Mouse (Mus musculus): Measurements from ENCODE around the gene Unc45b.
A peak's percentile ranks its signal among the peaks of the same experiment; 100 is the strongest.

Gene Unc45b

DNA sequence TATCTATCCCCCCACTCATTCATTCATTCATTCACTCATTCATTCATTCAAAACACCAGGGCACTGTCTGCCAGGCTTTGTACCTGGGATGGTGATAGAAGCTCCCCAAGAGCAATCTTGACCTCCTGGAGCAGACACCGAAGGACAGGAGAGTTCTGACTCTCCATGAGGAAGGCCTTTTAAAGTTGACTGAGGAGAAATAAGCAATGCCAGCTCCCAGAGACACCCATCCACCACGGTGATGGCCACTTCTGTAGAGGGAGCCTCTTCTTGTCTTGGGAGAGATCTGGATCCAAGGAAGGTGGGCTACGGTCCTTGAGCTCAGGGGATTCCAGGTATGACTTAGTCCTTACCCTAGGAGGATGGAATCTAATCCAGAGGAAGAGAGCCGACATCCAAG is at the start of gene Unc45b:
Unc45b (plus strand) TSS at position 301 of the 400 bp plus-strand sequence.
- no peak for DNase-seq (ENCODE audit: low read depth, low spot score)

DNA sequence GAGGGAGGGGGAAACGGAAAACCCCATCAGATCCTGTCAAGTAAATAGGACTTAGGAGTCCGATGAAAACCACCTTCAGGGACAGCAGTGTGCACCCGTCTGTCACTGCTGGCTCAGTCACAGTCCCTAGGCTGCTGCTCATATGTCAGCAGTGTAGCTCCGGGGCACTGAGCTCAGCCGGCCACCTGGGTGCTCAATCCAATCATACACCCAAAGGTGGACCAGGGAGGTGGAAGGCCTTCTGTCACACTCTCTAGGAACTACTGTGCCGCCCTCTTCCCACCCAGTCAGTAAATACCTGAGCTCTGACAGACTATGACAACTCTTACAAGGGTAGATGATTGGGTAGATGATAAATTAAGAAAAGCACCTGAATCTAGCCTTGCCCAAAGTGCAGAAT is 49.6 kb upstream of the Unc45b start:
- no peak for DNase-seq (ENCODE audit: low read depth, low spot score)

DNA sequence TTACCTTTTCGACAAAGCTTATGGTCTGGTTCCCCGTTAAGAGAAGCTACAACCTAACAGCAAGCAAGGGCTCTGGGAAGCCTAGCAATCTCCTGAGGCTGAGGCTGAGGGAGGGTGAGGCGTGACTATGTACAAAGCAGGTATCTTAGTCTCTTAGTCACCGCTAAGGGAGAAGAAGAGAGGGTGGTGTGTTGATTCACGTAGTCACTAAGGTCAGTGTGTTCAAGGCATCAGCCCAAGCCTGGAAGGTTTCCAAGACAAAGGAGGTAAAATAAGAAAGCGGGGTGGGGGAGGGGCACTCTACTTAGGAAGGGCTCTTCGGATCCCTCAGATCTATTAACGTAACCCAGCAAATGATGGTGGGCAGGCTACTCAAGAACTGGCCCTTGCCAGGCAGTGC is 48.8 kb upstream of the Unc45b start:
- DNase-seq (ENCODE audit: low read depth, low spot score): no peak

DNA sequence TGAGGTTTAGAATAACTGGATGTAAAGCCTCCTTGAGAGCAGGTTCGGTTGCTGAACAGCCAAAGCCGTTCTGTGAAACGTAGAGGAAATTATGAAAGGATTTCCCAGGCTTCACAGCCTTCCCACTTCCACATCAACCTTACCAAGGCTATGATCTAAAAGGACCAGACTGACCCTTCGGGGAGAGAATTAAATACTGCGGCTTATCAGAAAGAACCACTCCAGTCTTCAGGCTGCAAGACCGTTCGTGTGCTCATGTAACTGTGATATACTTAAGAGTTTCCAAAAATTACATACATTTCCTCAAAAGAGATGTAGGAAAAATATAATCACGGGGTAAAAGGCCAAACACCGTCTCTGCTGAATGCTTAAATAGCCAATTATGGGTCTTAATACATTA is 47.7 kb upstream of the Unc45b start:
- DNase-seq (ENCODE audit: low read depth, low spot score): no peak

DNA sequence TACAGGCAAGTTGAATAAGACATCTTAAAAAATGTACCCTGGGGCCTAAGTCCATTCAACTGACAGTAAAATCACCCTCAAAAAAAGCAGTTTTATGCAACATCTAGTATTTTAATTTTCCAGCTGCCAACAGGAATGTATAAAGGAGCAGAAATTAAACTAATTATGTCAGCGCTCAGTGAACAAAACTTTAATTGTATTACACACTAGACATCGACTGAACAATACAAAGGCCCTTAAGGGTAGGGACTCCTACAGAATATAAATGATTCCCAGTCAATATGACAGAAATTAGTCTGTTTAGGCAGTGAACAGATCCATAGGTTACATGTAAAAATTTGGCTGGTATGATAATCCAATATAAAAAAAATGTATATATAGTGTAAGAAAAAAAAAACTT is 47.3 kb upstream of the Unc45b start:
- no peak for DNase-seq (ENCODE audit: low read depth, low spot score)

DNA sequence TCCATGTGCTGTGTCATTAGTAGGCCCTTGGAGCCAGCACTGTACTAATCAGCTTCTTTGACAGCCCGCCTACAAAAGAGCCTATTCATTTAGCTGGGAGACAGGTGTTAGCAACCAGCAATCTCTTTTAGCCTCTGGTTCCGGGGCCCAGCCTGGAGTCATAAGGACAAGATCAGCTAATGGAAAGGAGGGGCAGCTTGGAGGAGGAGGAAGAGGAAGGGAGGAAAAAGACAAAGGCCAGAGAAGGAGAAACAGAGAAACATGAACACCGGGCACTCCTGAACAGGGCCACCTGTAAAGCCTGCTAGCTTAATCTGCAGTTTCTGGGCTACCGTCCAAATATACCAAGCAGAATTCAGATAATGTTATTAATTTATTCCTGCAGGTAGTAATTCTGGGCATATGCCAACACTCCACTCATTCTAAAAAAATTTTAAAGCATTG is 46.8 kb upstream of the Unc45b start:
- DNase-seq (ENCODE audit: low read depth, low spot score): no peak

DNA sequence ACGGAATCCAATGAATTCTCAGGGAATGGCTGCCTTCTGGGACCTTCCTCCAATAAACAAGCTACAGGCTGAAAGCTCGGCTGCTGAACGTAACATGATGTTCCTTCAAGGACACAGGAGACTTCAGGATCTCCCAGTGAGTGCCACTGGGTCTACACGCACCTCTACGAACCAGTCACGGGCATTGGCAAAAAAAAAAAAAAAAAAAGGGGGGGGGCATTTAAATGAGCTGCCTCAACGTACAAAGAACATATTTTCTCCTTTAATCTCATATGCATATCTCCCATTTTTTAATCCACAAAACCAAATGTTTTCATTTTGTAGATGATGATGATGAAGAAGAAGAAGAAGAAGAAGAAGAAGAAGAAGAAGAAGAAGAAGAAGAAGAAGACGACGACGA is 44.4 kb upstream of the Unc45b start:
- DNase-seq (ENCODE audit: low read depth, low spot score): no peak

DNA sequence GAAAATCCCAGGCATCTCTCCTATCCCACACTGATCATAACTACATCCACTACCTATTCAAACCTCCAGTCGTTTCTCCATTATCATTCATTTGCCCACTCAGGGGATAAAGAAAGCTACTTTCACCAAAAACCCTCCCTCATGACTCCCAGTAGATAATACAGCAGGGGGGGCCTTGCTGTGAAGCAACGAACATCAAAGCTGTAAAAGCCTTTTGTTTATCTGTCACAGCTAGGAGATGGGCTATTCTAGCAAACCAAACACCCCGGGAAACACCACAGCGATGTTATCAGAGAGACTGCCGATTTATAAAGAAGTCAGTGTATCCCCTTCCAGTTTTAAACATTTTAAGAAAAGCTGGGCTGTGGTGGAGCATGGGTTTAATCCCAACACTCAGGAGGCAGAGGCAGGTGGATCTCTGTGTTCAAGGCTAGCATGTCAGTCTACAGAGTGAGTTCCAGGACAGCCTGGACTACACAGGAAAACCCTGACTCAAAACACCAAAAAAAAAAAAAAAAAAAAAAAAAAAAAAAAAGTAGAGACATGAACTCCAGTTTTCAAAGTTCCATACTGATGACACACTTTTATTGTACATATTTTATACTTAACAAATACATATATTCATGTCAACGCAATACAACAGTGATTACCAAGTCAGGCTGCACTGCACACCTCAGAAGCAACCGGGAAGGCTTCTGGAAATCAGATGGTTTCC is 43.3 kb upstream of the Unc45b start:
- no peak for DNase-seq (ENCODE audit: low read depth, low spot score)

DNA sequence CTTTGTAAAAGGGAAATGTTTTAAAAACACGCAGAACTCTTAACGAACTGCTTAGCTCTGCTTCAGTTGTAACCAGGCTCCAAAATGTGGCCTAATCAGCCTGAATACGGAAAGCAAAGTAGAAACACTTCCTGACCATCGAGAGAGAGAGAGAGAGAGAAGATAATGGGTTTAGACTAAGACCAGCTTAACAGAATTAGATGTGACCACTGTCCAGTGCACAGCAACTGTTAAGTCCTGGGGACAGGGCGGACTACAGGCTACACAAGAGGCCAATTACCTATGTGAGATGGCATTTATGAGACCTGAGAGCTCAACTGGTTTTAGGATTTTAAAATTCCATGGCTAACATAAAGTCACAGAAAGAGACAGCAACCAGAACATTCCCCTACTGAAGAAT is 42.4 kb upstream of the Unc45b start:
- DNase-seq (ENCODE audit: low read depth, low spot score): no peak

DNA sequence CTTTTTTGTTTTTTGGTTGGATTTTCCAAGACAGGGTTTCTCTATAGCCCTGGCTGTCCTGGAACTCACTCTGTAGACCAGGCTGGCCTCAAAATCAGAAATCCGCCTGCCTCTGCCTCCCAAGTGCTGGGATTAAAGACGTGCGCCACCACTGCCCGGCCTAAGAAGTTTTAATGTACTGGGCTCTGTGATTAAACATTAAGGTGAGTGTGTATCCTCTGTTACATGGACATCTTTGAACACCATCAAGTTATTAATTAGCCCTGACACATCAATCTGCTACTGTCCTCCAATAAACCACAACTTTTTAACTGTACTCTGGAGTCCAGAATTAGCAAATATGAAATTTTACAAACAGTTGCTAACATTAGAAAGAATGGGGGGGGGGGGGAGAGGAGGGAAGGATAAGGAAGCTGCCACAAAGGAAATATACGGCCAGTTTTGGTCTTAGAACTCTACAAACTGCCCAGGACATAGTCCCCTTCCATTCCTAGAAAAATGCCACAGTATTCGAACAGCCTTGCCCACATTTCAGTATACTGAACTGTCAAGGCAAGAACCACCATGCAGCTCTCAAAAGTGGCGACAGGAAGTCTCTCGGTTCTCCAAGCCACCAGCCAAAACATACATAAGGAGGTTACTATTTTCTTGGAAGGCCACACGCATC is 40.7 kb upstream of the Unc45b start:
- no peak for DNase-seq (ENCODE audit: low read depth, low spot score)

DNA sequence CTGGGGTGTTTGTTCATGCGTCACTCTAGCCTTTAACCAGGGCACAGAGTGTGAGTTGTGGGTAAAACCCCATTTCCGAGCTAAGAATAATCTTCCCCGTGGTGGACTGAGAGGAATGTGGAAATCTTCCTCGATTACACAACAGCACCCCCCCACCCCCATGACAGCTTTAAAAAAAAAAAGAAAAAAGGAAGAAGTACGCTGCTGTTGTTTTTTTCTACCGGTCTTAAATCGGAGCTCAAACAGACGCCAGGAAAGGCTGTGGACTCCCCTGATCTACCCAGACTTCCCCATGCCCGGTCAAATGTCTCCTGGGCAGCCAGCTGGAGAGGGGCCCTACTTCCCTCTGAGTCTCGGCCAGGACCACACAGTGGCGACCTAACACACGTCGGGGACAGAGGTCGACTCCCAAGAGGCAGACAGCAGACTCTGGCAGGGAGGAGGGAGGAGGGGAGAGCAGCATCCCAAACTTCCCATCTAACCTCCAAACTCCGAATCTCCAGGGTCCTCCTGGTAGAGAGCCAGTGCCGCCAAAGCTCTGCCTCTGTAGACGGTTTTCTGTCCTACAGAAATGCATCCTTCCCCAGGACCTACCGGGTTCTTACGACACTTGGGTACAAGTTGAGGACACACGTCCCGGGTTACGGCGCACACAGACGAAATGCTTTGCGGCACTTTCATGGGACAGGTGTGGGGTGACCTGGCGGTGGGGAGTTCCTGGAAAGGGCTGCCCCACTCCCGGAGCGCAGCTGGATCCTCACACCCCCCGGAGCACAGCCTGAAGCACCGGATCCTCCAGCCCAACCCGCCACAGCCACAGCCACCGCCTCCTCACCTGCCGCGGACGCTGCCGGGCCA is 39.9 kb upstream of the Unc45b start:
- no peak for DNase-seq (ENCODE audit: low read depth, low spot score)

DNA sequence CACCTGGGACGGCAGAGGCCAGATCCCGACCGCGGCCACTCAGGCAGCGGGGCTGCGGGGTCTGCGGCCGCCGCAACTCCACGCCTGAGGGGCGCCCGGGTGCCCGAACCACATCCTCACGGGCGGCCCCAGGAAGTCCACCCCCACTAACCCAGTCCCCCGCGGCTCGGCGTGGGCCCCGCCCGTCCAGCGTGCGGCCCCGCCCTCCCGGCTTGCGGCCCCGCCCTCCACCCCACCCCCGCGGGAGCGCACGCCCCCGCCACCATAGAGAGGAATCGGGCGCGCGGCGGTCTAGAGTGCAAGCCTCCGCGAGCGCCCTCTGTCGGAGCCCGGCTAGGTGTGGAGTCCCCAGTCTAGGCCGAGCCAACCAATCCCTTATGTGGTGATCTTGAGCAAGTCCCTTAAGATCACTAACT is 39.3 kb upstream of the Unc45b start, which contains the start of gene Rffl:
Rffl (minus strand) TSS at position 180 of the 416 bp plus-strand sequence.
- peak; percentile 90 for DNase-seq (ENCODE audit: low read depth, low spot score)

DNA sequence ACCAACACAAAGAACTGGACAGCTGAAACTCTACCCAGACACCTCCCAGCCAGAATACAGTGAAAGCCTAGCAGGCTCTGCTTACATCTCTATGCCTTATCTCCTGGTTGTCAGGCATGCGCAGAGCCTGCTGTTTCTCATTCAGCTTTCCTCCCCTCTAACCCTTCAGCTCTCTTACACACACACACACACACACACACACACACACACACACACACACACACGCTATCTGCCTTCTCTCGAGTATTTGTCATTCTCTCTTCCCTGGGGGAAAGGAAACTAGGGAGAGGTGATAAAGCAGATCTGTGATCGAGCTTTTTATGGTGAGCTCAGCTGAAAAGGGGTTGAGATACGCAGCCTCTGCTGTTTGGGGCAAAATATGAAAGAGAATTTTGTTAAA is 35.4 kb upstream of the Unc45b start:
- DNase-seq (ENCODE audit: low read depth, low spot score): no peak

DNA sequence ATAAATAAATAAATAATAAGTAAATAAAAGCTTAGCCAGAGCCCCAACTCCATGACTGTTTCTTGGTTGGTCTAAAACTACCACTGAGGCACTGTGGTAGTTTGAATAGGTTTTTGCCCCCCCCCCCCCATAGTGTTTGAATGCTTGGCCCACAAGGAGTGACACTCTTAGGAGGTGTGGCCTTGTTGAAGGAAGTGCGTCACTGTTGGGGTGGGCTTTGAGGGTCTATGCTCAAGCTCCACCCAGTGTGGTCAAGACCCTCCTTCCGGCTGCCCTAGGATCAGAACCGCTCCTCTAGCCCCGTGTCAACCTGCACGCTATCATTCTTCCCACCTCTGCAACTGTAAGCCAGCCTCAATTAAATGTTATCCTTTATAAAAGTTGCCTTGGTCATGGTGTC is 34.7 kb upstream of the Unc45b start:
- DNase-seq (ENCODE audit: low read depth, low spot score): no peak

DNA sequence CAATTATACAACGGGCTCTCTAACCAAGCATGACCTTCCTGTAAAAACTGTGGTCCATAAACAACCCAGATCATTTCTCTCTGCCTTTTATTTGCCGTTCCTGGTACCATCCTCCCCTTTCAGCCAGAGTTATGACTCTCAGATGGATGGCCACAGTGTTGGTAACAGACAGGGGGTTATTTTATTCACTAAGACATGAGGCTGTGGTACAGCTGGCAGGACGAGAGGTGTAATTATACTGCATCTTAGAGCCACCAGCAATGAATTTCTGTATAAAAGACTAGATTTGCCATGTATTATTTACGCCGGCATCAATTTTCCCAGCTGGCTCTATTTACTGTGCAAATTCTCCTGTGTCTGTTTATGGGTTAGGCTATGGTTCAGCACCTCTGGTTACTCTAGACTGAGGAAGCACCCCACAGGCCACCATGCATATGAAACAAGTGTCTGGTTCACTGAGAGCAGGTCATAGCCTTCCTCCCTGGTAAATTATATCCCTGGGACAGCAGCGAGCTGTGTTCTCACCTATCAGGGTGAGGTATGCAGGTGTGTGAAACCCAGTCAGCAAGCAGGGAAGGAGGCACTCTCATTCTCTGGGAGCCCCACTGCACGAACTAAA is 32.5 kb upstream of the Unc45b start:
- no peak for DNase-seq (ENCODE audit: low read depth, low spot score)

DNA sequence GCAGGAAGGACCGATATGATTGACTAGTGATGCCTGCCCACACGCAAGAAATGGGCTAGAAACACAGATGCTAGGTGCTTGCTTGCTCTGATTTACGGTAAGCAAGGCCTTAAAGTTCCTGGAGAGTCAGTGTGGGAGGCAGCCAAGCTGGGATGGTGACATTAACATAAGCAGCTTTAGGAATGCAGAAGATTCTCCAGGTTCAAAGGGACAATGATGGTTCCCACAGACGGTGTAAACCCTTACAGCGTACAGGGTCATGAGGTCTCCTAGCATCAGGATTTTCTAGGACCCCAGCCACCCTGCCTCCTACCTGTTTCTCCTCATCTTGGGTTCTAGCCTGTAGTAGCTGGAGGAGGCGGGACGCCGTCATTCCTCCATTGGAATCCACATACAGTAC is 27.2 kb upstream of the Unc45b start:
- DNase-seq (ENCODE audit: low read depth, low spot score): no peak

DNA sequence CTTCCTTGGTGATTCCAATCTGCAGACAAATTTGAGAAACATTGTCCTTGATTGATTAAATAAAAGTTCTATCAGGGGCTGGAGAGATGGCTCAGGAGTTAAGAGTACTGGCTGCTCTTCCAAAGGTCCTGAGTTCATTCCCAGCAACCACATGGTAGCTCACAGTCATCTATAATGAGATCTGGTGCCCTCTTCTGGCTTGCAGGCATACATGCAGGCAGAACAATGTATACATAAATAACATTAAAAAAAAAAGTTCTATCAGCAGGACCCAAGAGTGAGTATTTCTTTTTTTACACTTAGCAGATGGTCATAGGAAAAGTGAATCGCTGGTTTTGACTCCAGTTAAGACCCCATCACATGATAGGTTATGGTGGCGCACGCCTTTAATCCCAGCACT is 23.8 kb upstream of the Unc45b start:
- DNase-seq (ENCODE audit: low read depth, low spot score): no peak

DNA sequence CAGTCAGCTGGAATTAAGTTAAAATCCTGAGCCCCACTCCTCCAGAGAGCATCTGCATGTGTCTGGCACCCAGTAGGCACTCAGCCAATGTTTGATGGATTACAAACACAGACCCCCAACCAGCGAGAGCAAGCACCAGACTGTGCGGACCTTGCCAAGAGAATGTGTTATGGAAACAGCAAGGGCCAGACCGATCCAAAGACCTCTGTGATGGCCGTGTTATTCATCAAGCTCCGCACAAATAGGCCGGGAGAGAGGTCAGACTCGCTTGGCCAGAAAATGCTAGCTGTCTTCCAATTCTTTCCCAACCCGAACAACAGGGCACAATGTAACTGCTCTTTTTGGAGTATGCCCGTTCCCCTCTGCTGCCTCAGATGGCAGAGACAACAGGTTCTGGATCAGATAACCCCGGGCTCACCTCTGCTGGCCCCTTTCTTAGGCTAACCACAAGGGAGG is 21.8 kb upstream of the Unc45b start:
- no peak for DNase-seq (ENCODE audit: low read depth, low spot score)

DNA sequence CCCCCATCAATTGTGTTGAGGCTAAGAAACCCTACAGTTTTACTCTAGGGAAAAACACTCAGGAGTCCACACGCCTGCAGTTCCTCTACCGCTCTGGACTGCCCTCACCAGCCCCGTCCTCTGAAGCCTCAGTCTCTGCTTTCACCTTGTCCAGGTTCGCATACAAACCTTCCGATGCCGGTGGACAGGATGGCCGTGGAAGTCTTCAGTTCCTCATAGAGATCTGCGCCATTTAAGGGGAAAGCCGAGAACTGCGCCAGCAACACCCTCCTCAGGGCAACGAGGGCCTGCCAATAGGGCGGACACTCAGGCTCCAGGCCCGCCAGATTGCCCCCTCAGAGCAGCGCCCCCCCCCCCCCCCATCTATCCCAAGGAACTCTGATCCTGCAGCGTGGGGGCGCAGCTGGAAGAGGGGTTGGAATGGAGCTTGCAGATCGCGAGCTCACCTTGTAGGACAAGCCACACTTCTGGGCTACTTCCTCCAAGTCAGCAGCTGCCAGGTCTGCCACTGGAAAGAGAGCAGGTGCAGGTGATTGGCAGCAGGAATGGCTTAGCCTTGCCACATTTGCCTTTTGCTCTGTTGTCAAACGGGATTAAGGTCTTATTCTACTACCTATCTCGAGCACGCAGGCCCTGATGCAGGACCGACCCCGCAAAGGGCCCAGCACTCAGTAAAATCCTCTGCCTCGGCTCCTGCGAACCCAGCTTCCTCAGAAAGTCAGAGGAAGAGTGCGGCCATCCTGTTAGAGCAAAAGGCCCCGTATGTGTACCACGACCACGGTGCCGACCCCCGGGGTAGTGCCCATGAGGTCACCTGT is 20.6 kb upstream of the Unc45b start:
- no peak for DNase-seq (ENCODE audit: low read depth, low spot score)

DNA sequence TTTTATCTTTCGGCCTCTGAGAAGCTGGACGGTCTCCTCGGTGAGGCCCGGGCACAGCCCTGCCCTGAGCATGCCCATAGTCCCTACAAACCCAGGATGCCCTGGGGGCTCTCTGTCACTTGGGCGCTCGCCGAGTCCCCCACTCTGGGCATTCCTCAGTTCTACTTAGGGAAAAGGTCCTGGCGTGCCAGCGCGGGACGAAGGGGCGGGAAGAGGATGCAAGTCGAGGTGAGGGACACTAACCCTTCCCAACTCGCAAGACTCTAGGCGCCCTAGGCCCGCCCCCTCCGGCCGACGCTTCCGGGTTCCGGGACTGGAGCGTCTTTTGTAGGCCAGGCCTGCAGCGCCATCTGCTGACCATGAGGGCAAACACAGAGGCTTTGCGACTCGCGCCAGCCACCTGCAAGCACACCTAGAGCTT is 20.0 kb upstream of the Unc45b start, which contains the start of gene Rad51d:
Rad51d (minus strand) TSS at position 273 of the 421 bp plus-strand sequence.
- peak; percentile 91 for DNase-seq (ENCODE audit: low read depth, low spot score)

DNA sequence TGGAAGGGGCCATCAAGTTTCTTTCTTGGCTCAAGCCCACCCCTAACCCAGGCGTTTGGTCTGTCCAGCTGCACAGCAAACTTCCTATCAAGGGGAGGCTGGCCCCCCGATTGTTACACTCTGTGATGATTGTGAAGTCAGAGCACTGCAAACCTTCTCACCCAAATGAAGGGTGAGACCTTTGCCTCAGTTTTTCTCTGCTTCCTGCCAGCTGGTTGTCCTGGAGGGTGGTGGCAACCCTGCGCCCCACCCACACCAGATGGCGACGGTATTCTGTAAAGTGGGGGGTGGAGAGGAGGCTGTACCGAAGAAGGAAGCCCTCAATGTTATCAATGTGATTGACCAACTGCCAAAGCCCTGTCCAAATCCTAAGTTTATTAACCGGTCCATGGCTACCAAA is 18.4 kb upstream of the Unc45b start, which contains the start of gene Fndc8:
Fndc8 (plus strand) TSS at position 189 of the 400 bp plus-strand sequence.
- no peak for DNase-seq (ENCODE audit: low read depth, low spot score)
